19 mouse cellular contexts compared by ENCODE assay signal in the genomic region with DNA sequence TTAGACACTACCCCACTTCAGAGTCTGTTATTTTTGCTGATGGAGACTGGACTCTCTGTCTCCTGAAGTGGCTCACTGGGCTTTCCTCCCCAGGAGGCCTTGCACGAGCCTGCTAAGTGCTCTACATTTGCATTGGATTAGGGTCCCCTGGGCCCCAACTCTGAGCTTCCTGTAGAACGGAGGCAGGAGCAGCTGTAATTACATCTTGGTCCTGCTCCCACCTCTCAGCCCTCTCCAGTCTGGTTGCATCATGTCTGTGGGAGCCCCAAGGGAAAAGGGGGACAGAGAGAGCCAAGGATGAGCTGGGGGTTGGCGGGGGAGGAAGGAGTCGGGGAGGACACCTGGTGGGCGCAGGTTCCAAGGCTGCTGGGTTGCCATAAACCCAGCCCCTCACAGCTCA. TPM values are rescaled to one million over a fixed set of nuclear protein-coding genes. Genes with fewer than 3 reads are reported as not detected.
A peak's percentile ranks its signal among the peaks of the same experiment; 100 is the strongest.
DNase-seq lines count a peak whose midpoint lies in the region; ATAC-seq lines count a peak whose summit lies in the region.
"Had no signal": no experiment of that assay in that cellular context is flagged by ENCODE, and none has a peak within 500 bp of the region (broad histone marks: within the 10 kb centered on the region; RNA-seq: fewer than 3 reads in every experiment).

No protein-coding gene starts in this region.

- no peak for DNase-seq in embryonic facial prominence, embryonic 10.5 days (ENCODE audit: low spot score)
- no peak for DNase-seq in kidney, postnatal 14 days
- DNase-seq in liver, embryonic 11.5 days (ENCODE audit: low spot score) = no peak
- DNase-seq in cerebellum, adult 8-10 months = no peak
- DNase-seq: cerebellum, adult 2 months; heart, postnatal 4 days; kidney, adult 2 months; kidney, postnatal 4 days had no signal

- no peak overlapping the region for H3K9ac ChIP-seq in hindbrain, embryonic 12.5 days
- no peak overlapping the region for H3K9ac ChIP-seq in hindbrain, embryonic 16.5 days (ENCODE audit: low read depth, low read length)
- H3K9ac ChIP-seq in limb, embryonic 13.5 days = 0 out of 2 replicates have a peak overlapping the region, but pooled peaks have one; percentile 31
- H3K9ac ChIP-seq in neural tube, embryonic 14.5 days (replicated peaks; ENCODE audit: low read depth, low read length) = no peak overlapping the region
- H3K9ac ChIP-seq in liver, embryonic 11.5 days (ENCODE audit: low read depth, low read length) = no peak overlapping the region
- H3K9ac ChIP-seq: limb, embryonic 15.5 days; lung, embryonic 15.5 days; neural tube, embryonic 12.5 days had no signal

- H3K4me3 ChIP-seq in hindbrain, embryonic 12.5 days = no peak overlapping the region
- no peak overlapping the region for H3K4me3 ChIP-seq in hindbrain, embryonic 16.5 days (ENCODE audit: low read length)
- peak overlapping the region; percentile 13; the same call in 1 of the 2 replicates for H3K4me3 ChIP-seq in embryonic facial prominence, embryonic 10.5 days
- no peak overlapping the region for H3K4me3 ChIP-seq in limb, embryonic 13.5 days
- H3K4me3 ChIP-seq in neural tube, embryonic 14.5 days (ENCODE audit: low read depth, low read length) = no peak overlapping the region
- H3K4me3 ChIP-seq in liver, embryonic 11.5 days (ENCODE audit: low read depth, low read length) = no peak overlapping the region
- H3K4me3 ChIP-seq: heart, embryonic 10.5 days; limb, embryonic 15.5 days; lung, embryonic 15.5 days; megakaryocyte, embryonic 14.5 days; neural tube, embryonic 12.5 days had no signal

- H3K27ac ChIP-seq in hindbrain, embryonic 12.5 days = 0 out of 2 replicates have a peak overlapping the region, but pooled peaks have one; percentile 24
- H3K27ac ChIP-seq in hindbrain, embryonic 16.5 days (ENCODE audit: low read depth, low read length) = no peak overlapping the region
- no peak overlapping the region; the same call in 1 of the 2 replicates for H3K27ac ChIP-seq in embryonic facial prominence, embryonic 10.5 days (replicated peaks)
- H3K27ac ChIP-seq in limb, embryonic 13.5 days = no peak overlapping the region
- no peak overlapping the region for H3K27ac ChIP-seq in neural tube, embryonic 14.5 days (ENCODE audit: low read depth, low read length)
- no peak overlapping the region for H3K27ac ChIP-seq in liver, embryonic 11.5 days (ENCODE audit: low read depth, low read length)
- H3K27ac ChIP-seq: heart, embryonic 10.5 days; limb, embryonic 15.5 days; lung, embryonic 15.5 days; neural tube, embryonic 12.5 days had no signal

- no peaks in the 10 kb centered on the region for H3K36me3 ChIP-seq in hindbrain, embryonic 12.5 days
- H3K36me3 ChIP-seq in hindbrain, embryonic 16.5 days (ENCODE audit: control insufficient read depth, insufficient read depth, low read length) = no peaks in the 10 kb centered on the region
- peaks cover 7% of the 10 kb centered on the region for H3K36me3 ChIP-seq in embryonic facial prominence, embryonic 10.5 days (replicated peaks)
- peaks cover 7% of the 10 kb centered on the region for H3K36me3 ChIP-seq in limb, embryonic 13.5 days
- no peaks in the 10 kb centered on the region for H3K36me3 ChIP-seq in neural tube, embryonic 14.5 days (ENCODE audit: control insufficient read depth, insufficient read depth, low read length)
- no peaks in the 10 kb centered on the region for H3K36me3 ChIP-seq in liver, embryonic 11.5 days (ENCODE audit: control insufficient read depth, insufficient read depth, low read length)
- H3K36me3 ChIP-seq: heart, embryonic 10.5 days; limb, embryonic 15.5 days; lung, embryonic 15.5 days; neural tube, embryonic 12.5 days had no signal

- H3K27me3 ChIP-seq in hindbrain, embryonic 12.5 days = no peaks in the 10 kb centered on the region
- H3K27me3 ChIP-seq in hindbrain, embryonic 16.5 days (replicated peaks; ENCODE audit: control insufficient read depth, insufficient read depth, low read length) = no peaks in the 10 kb centered on the region
- peaks cover 12% of the 10 kb centered on the region; the same call in 1 of the 2 replicates for H3K27me3 ChIP-seq in embryonic facial prominence, embryonic 10.5 days (replicated peaks; ENCODE audit: low read depth, poor library complexity, severe bottlenecking)
- H3K27me3 ChIP-seq in limb, embryonic 13.5 days = no peaks in the 10 kb centered on the region
- H3K27me3 ChIP-seq in neural tube, embryonic 14.5 days (ENCODE audit: control insufficient read depth, insufficient read depth, low read length) = no peaks in the 10 kb centered on the region
- H3K27me3 ChIP-seq in liver, embryonic 11.5 days (replicated peaks; ENCODE audit: control insufficient read depth, insufficient read depth, low read length) = peaks cover 11% of the 10 kb centered on the region; the same call in 1 of the 2 replicates
- H3K27me3 ChIP-seq: limb, embryonic 15.5 days; lung, embryonic 15.5 days; megakaryocyte, embryonic 14.5 days had no signal

- no peaks in the 10 kb centered on the region for H3K9me3 ChIP-seq in hindbrain, embryonic 12.5 days (replicated peaks)
- H3K9me3 ChIP-seq in hindbrain, embryonic 16.5 days (ENCODE audit: control insufficient read depth, low read length) = no peaks in the 10 kb centered on the region
- no peaks in the 10 kb centered on the region for H3K9me3 ChIP-seq in embryonic facial prominence, embryonic 10.5 days
- H3K9me3 ChIP-seq in limb, embryonic 13.5 days = no peaks in the 10 kb centered on the region
- no peaks in the 10 kb centered on the region for H3K9me3 ChIP-seq in neural tube, embryonic 14.5 days (ENCODE audit: control insufficient read depth, low read length)
- no peaks in the 10 kb centered on the region for H3K9me3 ChIP-seq in liver, embryonic 11.5 days (ENCODE audit: control insufficient read depth, low read length)
- H3K9me3 ChIP-seq: heart, embryonic 10.5 days; limb, embryonic 15.5 days; lung, embryonic 15.5 days; megakaryocyte, embryonic 14.5 days; neural tube, embryonic 12.5 days had no signal

- 0 out of 2 replicates have a peak, but pooled peaks have one; percentile 9 for ATAC-seq in hindbrain, embryonic 12.5 days (ENCODE audit: low FRiP score)
- no peak for ATAC-seq in hindbrain, embryonic 16.5 days
- no peak for ATAC-seq in limb, embryonic 13.5 days (ENCODE audit: low FRiP score, low read depth)
- 0 out of 2 replicates have a peak, but pooled peaks have one; percentile 19 for ATAC-seq in neural tube, embryonic 14.5 days (ENCODE audit: low read depth)
- ATAC-seq in liver, embryonic 11.5 days (replicated peaks; ENCODE audit: low FRiP score) = no peak
- ATAC-seq: activated CD4-positive, CD25-positive, alpha-beta regulatory T cell, adult 4 months; CD4-positive, CD25-positive, alpha-beta regulatory T cell, adult 4 months had no signal

- no peak overlapping the region for H3K4me2 ChIP-seq in hindbrain, embryonic 12.5 days (replicated peaks)
- no peak overlapping the region for H3K4me2 ChIP-seq in hindbrain, embryonic 16.5 days (ENCODE audit: low read length)
- no peak overlapping the region for H3K4me2 ChIP-seq in limb, embryonic 13.5 days (replicated peaks)
- no peak overlapping the region for H3K4me2 ChIP-seq in neural tube, embryonic 14.5 days (ENCODE audit: low read depth, low read length)
- no peak overlapping the region for H3K4me2 ChIP-seq in liver, embryonic 11.5 days
- H3K4me2 ChIP-seq: limb, embryonic 15.5 days; lung, embryonic 15.5 days; neural tube, embryonic 12.5 days had no signal

- 8% methylated on average over 5 of the region's 5 CpGs for WGBS in hindbrain, embryonic 12.5 days
- WGBS in hindbrain, embryonic 16.5 days = 29% methylated on average over 5 of the region's 5 CpGs
- WGBS in embryonic facial prominence, embryonic 10.5 days = 14% methylated on average over 5 of the region's 5 CpGs
- WGBS in limb, embryonic 13.5 days = 21% methylated on average over 5 of the region's 5 CpGs
- WGBS in neural tube, embryonic 14.5 days = 10% methylated on average over 5 of the region's 5 CpGs
- WGBS in liver, embryonic 11.5 days = 53% methylated on average over 5 of the region's 5 CpGs

- peaks cover 27% of the 10 kb centered on the region for H3K4me1 ChIP-seq in hindbrain, embryonic 12.5 days
- H3K4me1 ChIP-seq in hindbrain, embryonic 16.5 days (ENCODE audit: control insufficient read depth, insufficient read depth, low read depth, low read length) = no peaks in the 10 kb centered on the region; the same call in 1 of the 2 replicates
- H3K4me1 ChIP-seq in embryonic facial prominence, embryonic 10.5 days = peaks cover 40% of the 10 kb centered on the region
- peaks cover 33% of the 10 kb centered on the region for H3K4me1 ChIP-seq in limb, embryonic 13.5 days
- no peaks in the 10 kb centered on the region; the same call in 1 of the 2 replicates for H3K4me1 ChIP-seq in neural tube, embryonic 14.5 days (ENCODE audit: control insufficient read depth, insufficient read depth, low read length)
- H3K4me1 ChIP-seq in liver, embryonic 11.5 days (replicated peaks; ENCODE audit: control insufficient read depth, insufficient read depth, low read length) = peaks cover 25% of the 10 kb centered on the region

RNA-seq across cellular contexts. Expression of gene Ptgir, which starts 5.8 kb away (rescaled TPM):
- 1.6 and 2.1 TPM in 2 replicates for polyA plus RNA-seq in hindbrain, embryonic 12.5 days (2016; fragmentation: Nextera tagmentation; extraction: Ambion mirVana)
- polyA plus RNA-seq in hindbrain, embryonic 16.5 days (2015; fragmentation: Nextera tagmentation; extraction: Ambion mirVana) = 0.14 and 0.26 TPM in 2 replicates
- polyA plus RNA-seq in embryonic facial prominence, embryonic 10.5 days (2016; fragmentation: Nextera tagmentation; extraction: Ambion mirVana) = 0.52 and 0.64 TPM in 2 replicates
- polyA plus RNA-seq in limb, embryonic 13.5 days (2015; fragmentation: Nextera tagmentation; extraction: Ambion mirVana) = 2.0 TPM in 2 replicates
- 1.2 TPM in 1 of 2 replicates, not detected in the other for polyA plus RNA-seq in neural tube, embryonic 14.5 days (2014; fragmentation: Nextera tagmentation; extraction: Ambion mirVana)
- 1.2 and 1.3 TPM in 2 replicates for polyA plus RNA-seq in liver, embryonic 11.5 days (2014; fragmentation: Nextera tagmentation; extraction: Ambion mirVana)

RNA-seq across cellular contexts. Expression of gene Gng8, which starts 8.9 kb away (rescaled TPM):
- polyA plus RNA-seq in hindbrain, embryonic 12.5 days (2016; fragmentation: Nextera tagmentation; extraction: Ambion mirVana) = 12.1 and 13.6 TPM in 2 replicates
- polyA plus RNA-seq in hindbrain, embryonic 16.5 days (2015; fragmentation: Nextera tagmentation; extraction: Ambion mirVana) = 1.5 and 1.6 TPM in 2 replicates
- polyA plus RNA-seq in embryonic facial prominence, embryonic 10.5 days (2016; fragmentation: Nextera tagmentation; extraction: Ambion mirVana) = 14.7 and 20.3 TPM in 2 replicates
- 15.4 and 16.0 TPM in 2 replicates for polyA plus RNA-seq in limb, embryonic 13.5 days (2015; fragmentation: Nextera tagmentation; extraction: Ambion mirVana)
- 0.39 and 9.8 TPM in 2 replicates for polyA plus RNA-seq in neural tube, embryonic 14.5 days (2014; fragmentation: Nextera tagmentation; extraction: Ambion mirVana)
- polyA plus RNA-seq in liver, embryonic 11.5 days (2014; fragmentation: Nextera tagmentation; extraction: Ambion mirVana) = 1.8 and 3.3 TPM in 2 replicates
- polyA plus RNA-seq: activated CD4-positive, CD25-positive, alpha-beta regulatory T cell, adult 4 months; CD4-positive, CD25-positive, alpha-beta regulatory T cell, adult 4 months had no signal

RNA-seq across cellular contexts. Expression of gene Calm3, which starts 23.4 kb away (rescaled TPM):
- polyA plus RNA-seq in hindbrain, embryonic 12.5 days (2016; fragmentation: Nextera tagmentation; extraction: Ambion mirVana) = 185 and 210 TPM in 2 replicates
- 419 and 442 TPM in 2 replicates for polyA plus RNA-seq in hindbrain, embryonic 16.5 days (2015; fragmentation: Nextera tagmentation; extraction: Ambion mirVana)
- polyA plus RNA-seq in embryonic facial prominence, embryonic 10.5 days (2016; fragmentation: Nextera tagmentation; extraction: Ambion mirVana) = 121 and 126 TPM in 2 replicates
- 103 and 115 TPM in 2 replicates for polyA plus RNA-seq in limb, embryonic 13.5 days (2015; fragmentation: Nextera tagmentation; extraction: Ambion mirVana)
- 412 and 503 TPM in 2 replicates for polyA plus RNA-seq in neural tube, embryonic 14.5 days (2014; fragmentation: Nextera tagmentation; extraction: Ambion mirVana)
- polyA plus RNA-seq in liver, embryonic 11.5 days (2014; fragmentation: Nextera tagmentation; extraction: Ambion mirVana) = 147 and 169 TPM in 2 replicates

RNA-seq across cellular contexts. Expression of gene Dact3, which starts 25.4 kb away (rescaled TPM):
- polyA plus RNA-seq in hindbrain, embryonic 12.5 days (2016; fragmentation: Nextera tagmentation; extraction: Ambion mirVana) = 9.0 and 10.4 TPM in 2 replicates
- polyA plus RNA-seq in hindbrain, embryonic 16.5 days (2015; fragmentation: Nextera tagmentation; extraction: Ambion mirVana) = 2.9 and 3.5 TPM in 2 replicates
- 5.5 and 6.0 TPM in 2 replicates for polyA plus RNA-seq in embryonic facial prominence, embryonic 10.5 days (2016; fragmentation: Nextera tagmentation; extraction: Ambion mirVana)
- polyA plus RNA-seq in limb, embryonic 13.5 days (2015; fragmentation: Nextera tagmentation; extraction: Ambion mirVana) = 5.1 and 6.1 TPM in 2 replicates
- 5.8 and 6.1 TPM in 2 replicates for polyA plus RNA-seq in neural tube, embryonic 14.5 days (2014; fragmentation: Nextera tagmentation; extraction: Ambion mirVana)
- 2.5 and 2.6 TPM in 2 replicates for polyA plus RNA-seq in liver, embryonic 11.5 days (2014; fragmentation: Nextera tagmentation; extraction: Ambion mirVana)
- polyA plus RNA-seq: activated CD4-positive, CD25-positive, alpha-beta regulatory T cell, adult 4 months; CD4-positive, CD25-positive, alpha-beta regulatory T cell, adult 4 months had no signal

RNA-seq across cellular contexts. Expression of gene Pnmal2, which starts 44.0 kb away (rescaled TPM):
- 55.6 and 60.3 TPM in 2 replicates for polyA plus RNA-seq in hindbrain, embryonic 12.5 days (2016; fragmentation: Nextera tagmentation; extraction: Ambion mirVana)
- 143 and 146 TPM in 2 replicates for polyA plus RNA-seq in hindbrain, embryonic 16.5 days (2015; fragmentation: Nextera tagmentation; extraction: Ambion mirVana)
- polyA plus RNA-seq in embryonic facial prominence, embryonic 10.5 days (2016; fragmentation: Nextera tagmentation; extraction: Ambion mirVana) = 2.9 and 4.6 TPM in 2 replicates
- polyA plus RNA-seq in limb, embryonic 13.5 days (2015; fragmentation: Nextera tagmentation; extraction: Ambion mirVana) = 22.7 and 23.4 TPM in 2 replicates
- 68.1 and 92.1 TPM in 2 replicates for polyA plus RNA-seq in neural tube, embryonic 14.5 days (2014; fragmentation: Nextera tagmentation; extraction: Ambion mirVana)
- polyA plus RNA-seq in liver, embryonic 11.5 days (2014; fragmentation: Nextera tagmentation; extraction: Ambion mirVana) = 0.58 and 0.80 TPM in 2 replicates
- polyA plus RNA-seq: activated CD4-positive, CD25-positive, alpha-beta regulatory T cell, adult 4 months; CD4-positive, CD25-positive, alpha-beta regulatory T cell, adult 4 months had no signal

Comparison
In these comparisons a context has a peak if more than half of its experiments do, and no peak if none do; other contexts are left out.
1. ATAC-seq: peak in hindbrain, embryonic 12.5 days (single experiment) and neural tube, embryonic 14.5 days (single experiment); none in hindbrain, embryonic 16.5 days (single experiment), limb, embryonic 13.5 days (single experiment) and liver, embryonic 11.5 days (single experiment).